Mouse (Mus musculus) liver, embryonic 14.5 days (tissue): ENCODE results near the gene Endog.
"Not testable (repeated sequence)": the region's sequence is repeated elsewhere in the genome, so short reads cannot be mapped to it uniquely, and the experiment has no call there.

Experiments used
- CTCF ChIP-seq: IDR thresholded peaks from 2 replicates; pipeline ENCODE4 v1.5.1; 2016; ENCODE audit warnings: antibody characterized with exemption, low read depth, control low read depth
- EP300 ChIP-seq: IDR thresholded peaks from 2 replicates; pipeline ENCODE4 v1.6.1; 2016; ENCODE audit warnings: antibody characterized with exemption, low read depth

- TF ChIP-seq CTCF: peak; percentile 28
- not testable (repeated sequence) for TF ChIP-seq EP300
These were observed 40.1 kb upstream of the Endog start for GRCm38 (mm10) chr2:30131240-30131639.
